Mouse (Mus musculus) heart, adult 2 months (tissue): ENCODE data around the gene Chchd3. TPM values are rescaled to one million over a fixed set of nuclear protein-coding genes. Genes with fewer than 3 reads are reported as not detected.

Experiments used
- DNase-seq, 2 experiments: peaks; one replicate each; pipeline ENCODE4 v3.0.0; 2021
- H3K27ac ChIP-seq: fragments of 200-600 bp; 2 replicates; pipeline ENCODE4 v1.8.1; 2022
- H3K27me3 ChIP-seq: fragments of 200-500 bp; 2 replicates; pipeline ENCODE4 v1.6.1; 2012; ENCODE audit warnings: mild to moderate bottlenecking, low read length, inconsistent platforms, mixed read lengths; ENCODE audit not compliant: control insufficient read depth, insufficient read depth
- H3K36me3 ChIP-seq: fragments of 200-500 bp; 2 replicates; pipeline ENCODE4 v1.6.1; 2012; ENCODE audit warnings: low read length, inconsistent platforms; ENCODE audit not compliant: control insufficient read depth, insufficient read depth
- H3K4me1 ChIP-seq: fragments of 200-500 bp; 2 replicates; pipeline ENCODE4 v1.6.1; 2011; ENCODE audit warnings: low read length; ENCODE audit not compliant: control insufficient read depth, insufficient read depth
- H3K4me3 ChIP-seq: fragments of 200-600 bp; 2 replicates; pipeline ENCODE4 v1.8.1; 2022
- H3K79me2 ChIP-seq: fragments of 200-500 bp; replicated peaks from 2 replicates; pipeline ENCODE4 v1.6.1; 2012; ENCODE audit warnings: mild to moderate bottlenecking, inconsistent platforms, low read length, moderate library complexity, mixed read lengths; ENCODE audit not compliant: control insufficient read depth, insufficient read depth
- H3K9ac ChIP-seq: fragments of 200-500 bp; 2 replicates; pipeline ENCODE4 v1.6.1; 2012; ENCODE audit warnings: low read depth, mild to moderate bottlenecking, control low read depth, inconsistent platforms, low read length, mixed read lengths
- CTCF ChIP-seq: fragments of 200-600 bp; IDR thresholded peaks from 2 replicates; pipeline ENCODE4 v1.8.1; 2022; ENCODE audit warnings: antibody characterized with exemption, mild to moderate bottlenecking, moderate library complexity
- EP300 ChIP-seq: fragments of 200-500 bp; IDR thresholded peaks from 2 replicates; pipeline ENCODE4 v1.6.1; 2011; ENCODE audit warnings: low read depth, low read length, control low read depth; ENCODE audit not compliant: insufficient read depth
- POLR2A ChIP-seq: fragments of 200-500 bp; IDR thresholded peaks from 2 replicates; pipeline ENCODE4 v1.6.1; 2011; ENCODE audit warnings: mild to moderate bottlenecking, low read depth, low read length, control low read depth; ENCODE audit not compliant: insufficient read depth
- WGBS: fragments of 180-500 bp; shearing (Covaris S2); methylation state at CpG from one replicate; pipeline ENCODE4 v1.1.7; 2018; 5-methylcytosine and 5-hydroxymethylcytosine counted together
- intact Hi-C: fragments of 180-260 bp; cut with DNase I; formaldehyde crosslinking; loops from one replicate; pipeline ENCODE4 v1.15.1; 2025
- polyA plus RNA-seq: library from polyadenylated mRNA; depleted of rRNA; stranded (reverse); fragments of >200 nt; gene quantifications from 2 replicates; pipeline ENCODE4 v1.2.3, GENCODE M21; 2012
- total RNA-seq, 2 experiments: library from RNA; stranded (reverse); gene quantifications; 2 replicates each; pipeline ENCODE4 v1.2.3; 2021

Gene Chchd3
- total and polyA plus RNA-seq, 3 experiments = 195 to 621 (median 490) TPM

DNA sequence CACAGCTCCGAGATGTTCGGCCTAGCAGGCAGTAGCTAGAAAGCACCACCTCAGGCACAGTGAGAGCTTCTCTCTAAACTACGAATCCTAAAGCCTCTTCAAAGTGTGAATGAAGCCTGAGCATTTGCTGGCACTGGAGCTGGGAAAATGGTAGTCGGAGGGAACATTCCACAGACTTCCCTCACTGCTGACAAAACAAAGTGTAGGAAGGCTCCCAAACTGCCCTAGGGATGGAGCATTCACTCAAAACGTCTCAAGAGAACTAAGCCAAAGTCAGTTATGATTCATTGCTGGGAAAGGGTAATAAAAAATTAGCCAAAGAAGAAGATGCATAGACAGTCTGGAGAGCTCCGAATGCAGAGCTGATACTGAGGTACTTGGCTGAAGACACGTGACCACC lies 211.1 kb downstream of the Chchd3 start:
- TF ChIP-seq CTCF (no peak), POLR2A (no peak), EP300 (no peak)
- H3K27me3 ChIP-seq = no peaks in the 10 kb centered on the region
- H3K4me1 ChIP-seq = peaks cover 1% of the 10 kb centered on the region; the same call in 1 of the 2 replicates
- H3K79me2 ChIP-seq = no peaks in the 10 kb centered on the region
- H3K9ac ChIP-seq = no peak overlapping the region
- no peak overlapping the region for H3K27ac ChIP-seq
- DNase-seq = no peak
- intact Hi-C loops = no loop called here
- H3K4me3 ChIP-seq = no peak overlapping the region
- H3K36me3 ChIP-seq = no peaks in the 10 kb centered on the region; the same call in 1 of the 2 replicates
- WGBS = 66% methylated on average over 7 of the region's 7 CpGs

DNA sequence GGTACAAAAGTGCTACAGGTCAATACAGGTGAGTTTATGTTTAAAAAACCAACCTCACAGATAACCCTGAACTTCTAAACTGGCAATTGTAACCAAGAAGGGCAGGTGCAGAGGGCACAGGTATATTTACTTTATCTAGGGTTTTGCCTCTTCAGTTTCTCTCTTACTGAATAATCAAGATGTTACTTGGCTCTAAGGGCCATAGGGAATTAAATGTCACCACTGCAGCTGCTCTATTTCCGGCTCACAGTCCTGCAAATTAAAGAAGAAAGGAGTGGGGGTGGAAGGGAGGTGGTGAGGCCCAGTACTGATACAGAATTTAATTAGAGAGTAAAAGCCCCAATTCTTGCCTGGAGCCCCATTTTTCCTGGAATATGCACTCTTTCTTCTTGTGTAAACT lies 214.6 kb downstream of the Chchd3 start:
- intact Hi-C loops = no loop called here
- no peak for DNase-seq
- WGBS = 50% methylated on average over 1 of the region's 1 CpGs

DNA sequence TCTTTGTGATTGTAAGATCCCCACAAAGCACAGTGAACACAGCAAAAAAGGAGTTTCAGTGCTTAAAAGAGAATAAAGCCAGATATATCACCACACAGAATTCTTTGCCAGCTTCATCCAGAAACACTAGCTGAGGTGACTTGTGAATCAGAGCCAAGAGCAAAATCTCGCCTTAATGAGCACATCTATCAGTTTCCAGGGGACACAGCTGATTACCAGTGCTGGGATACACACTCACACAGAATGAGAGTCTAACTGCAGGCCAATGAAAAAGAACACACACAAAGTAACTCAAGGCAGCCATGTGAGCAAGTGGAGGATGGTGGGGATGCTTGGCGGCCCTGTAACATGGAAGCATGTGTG lies 222.1 kb downstream of the Chchd3 start:
- Histone ChIP-seq H3K4me3 (no peak overlapping the region), H3K27me3 (no peaks in the 10 kb centered on the region), H3K36me3 (no peaks in the 10 kb centered on the region), H3K27ac (no peak overlapping the region), H3K9ac (no peak overlapping the region), H3K79me2 (no peaks in the 10 kb centered on the region; the same call in 1 of the 2 replicates), H3K4me1 (no peaks in the 10 kb centered on the region)
- DNase-seq = no peak
- WGBS = 74% methylated on average over 2 of the region's 2 CpGs
- intact Hi-C loops = no loop called here
- TF ChIP-seq CTCF (no peak), EP300 (no peak), POLR2A (no peak)

More for the DNA sequence above, 214.6 kb downstream of the Chchd3 start:
- H3K36me3 ChIP-seq = no peaks in the 10 kb centered on the region; the same call in 1 of the 2 replicates
- H3K27ac ChIP-seq = no peak overlapping the region
- H3K79me2 ChIP-seq = no peaks in the 10 kb centered on the region; the same call in 1 of the 2 replicates
- H3K4me1 ChIP-seq = peaks cover 1% of the 10 kb centered on the region; the same call in 1 of the 2 replicates
- H3K27me3 ChIP-seq = no peaks in the 10 kb centered on the region
- H3K9ac ChIP-seq = no peak overlapping the region
- H3K4me3 ChIP-seq = no peak overlapping the region
- TF ChIP-seq CTCF (no peak), POLR2A (no peak), EP300 (no peak)

DNA sequence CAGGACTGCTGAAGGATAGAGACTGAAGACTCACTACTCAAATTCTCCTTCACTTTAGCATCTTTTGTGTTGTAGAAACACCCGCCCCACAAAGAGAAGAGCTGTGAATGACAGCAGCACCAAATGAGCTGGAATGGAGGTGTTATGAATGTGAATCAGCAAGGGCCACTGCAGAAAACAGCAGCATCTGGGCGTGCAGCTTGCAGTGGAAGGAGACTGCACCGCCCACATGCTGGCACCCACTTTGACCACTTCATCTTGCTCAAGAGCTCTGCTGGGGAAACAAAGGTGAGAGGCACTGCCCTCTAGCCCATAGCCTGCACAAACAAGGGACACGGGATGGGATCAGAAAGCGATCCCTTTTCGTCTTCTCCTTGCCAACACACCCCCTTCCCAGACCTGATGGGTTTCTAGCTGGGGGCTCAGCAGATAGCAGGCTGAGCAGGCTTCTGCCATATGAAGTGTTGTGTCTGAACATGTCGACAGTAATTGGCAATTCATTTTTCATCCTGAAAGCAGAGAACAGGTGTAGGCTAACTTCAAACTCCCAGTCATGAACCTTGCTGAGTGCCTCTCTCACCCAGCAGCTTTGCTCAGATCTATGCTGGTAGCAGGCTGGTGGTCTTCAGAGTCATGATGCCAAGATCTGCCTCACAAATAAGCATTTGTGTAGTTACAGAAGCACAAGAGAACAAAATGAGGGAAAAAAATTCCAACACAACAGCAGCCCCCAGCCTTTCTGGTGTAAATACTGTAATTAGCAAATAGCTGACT lies 222.7 kb downstream of the Chchd3 start:
- Histone ChIP-seq H3K4me3 (no peak overlapping the region), H3K27me3 (no peaks in the 10 kb centered on the region), H3K27ac (no peak overlapping the region), H3K9ac (no peak overlapping the region), H3K79me2 (no peaks in the 10 kb centered on the region; the same call in 1 of the 2 replicates), H3K36me3 (no peaks in the 10 kb centered on the region), H3K4me1 (no peaks in the 10 kb centered on the region)
- 76% methylated on average over 7 of the region's 7 CpGs for WGBS
- DNase-seq = no peak
- TF ChIP-seq POLR2A (no peak), CTCF (no peak), EP300 (no peak)
- intact Hi-C loops = no loop called here

DNA sequence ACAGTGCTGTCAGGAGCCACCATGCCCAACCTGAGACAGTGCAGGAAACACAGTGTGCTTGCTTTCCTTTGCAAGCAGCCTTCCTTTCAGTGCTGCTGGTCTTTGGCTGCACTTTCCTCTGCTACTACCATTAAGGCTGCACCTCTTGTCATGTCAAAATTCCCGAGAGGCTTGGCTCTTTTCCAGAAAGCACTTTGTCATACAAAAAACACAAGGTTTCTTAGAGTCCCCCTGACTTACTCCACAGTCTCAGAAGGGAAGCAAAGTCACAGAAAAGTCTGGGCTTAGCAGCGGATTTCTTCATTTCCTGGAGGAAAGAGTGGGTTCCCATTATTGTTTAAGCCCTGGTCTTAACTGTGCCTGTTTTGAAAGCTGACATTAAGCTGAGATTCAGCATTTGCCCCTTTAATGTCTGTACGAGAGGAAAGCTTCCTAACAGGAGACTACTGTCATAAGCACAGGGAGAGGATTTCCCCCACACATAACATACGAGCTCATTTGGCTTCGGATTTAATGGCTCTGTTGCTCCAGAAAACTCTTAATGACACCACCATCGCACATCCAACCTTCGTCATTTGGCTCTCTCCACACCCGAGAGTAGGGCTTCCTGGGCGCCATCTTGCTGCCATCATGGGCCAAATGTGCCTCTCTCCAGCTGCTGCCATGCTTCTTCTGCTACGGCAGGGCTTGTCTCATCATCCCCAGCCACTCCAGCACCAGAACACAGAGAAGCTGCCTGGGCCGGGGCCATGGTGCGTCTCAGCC lies 236.0 kb downstream of the Chchd3 start:
- no peak for TF ChIP-seq EP300
- TF ChIP-seq POLR2A = no peak
- TF ChIP-seq CTCF = no peak
- Histone ChIP-seq H3K9ac (no peak overlapping the region), H3K79me2 (no peaks in the 10 kb centered on the region), H3K36me3 (peaks cover 2% of the 10 kb centered on the region), H3K4me1 (peaks cover 3% of the 10 kb centered on the region), H3K27ac (no peak overlapping the region), H3K27me3 (no peaks in the 10 kb centered on the region), H3K4me3 (no peak overlapping the region)
- WGBS = 55% methylated on average over 12 of the region's 12 CpGs
- no peak for DNase-seq
- intact Hi-C loops = no loop called here

DNA sequence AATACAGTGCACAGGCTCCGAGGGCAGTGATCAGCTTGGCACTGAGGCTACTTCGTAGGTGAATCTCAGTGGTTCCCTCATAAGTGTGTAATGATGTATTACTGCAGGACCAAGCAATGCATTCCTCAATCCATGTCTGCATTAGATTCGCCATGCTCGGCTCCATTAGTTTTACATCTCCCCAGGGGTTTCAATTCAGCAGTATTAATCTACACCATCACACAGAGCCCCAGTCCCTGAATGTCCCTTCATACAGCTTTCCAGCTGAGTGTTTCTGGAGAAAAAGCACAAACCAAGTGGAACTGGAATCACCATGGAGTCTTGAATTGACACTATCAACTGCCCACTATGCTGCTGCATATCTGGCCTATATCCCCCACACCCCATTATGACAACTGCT lies 241.1 kb downstream of the Chchd3 start:
- Histone ChIP-seq H3K79me2 (0 out of 2 replicates have a peak, but pooled peaks cover 1% of the 10 kb centered on the region), H3K27ac (no peak overlapping the region), H3K27me3 (no peaks in the 10 kb centered on the region), H3K4me1 (peaks cover 3% of the 10 kb centered on the region), H3K36me3 (peaks cover 2% of the 10 kb centered on the region), H3K4me3 (no peak overlapping the region), H3K9ac (no peak overlapping the region)
- no peak for DNase-seq
- WGBS = 95% methylated on average over 4 of the region's 4 CpGs
- TF ChIP-seq EP300 (no peak), POLR2A (no peak), CTCF (no peak)
- intact Hi-C loops = no loop called here
